Mouse (Mus musculus) embryonic facial prominence, embryonic 12.5 days (tissue): ENCODE data around the gene Rpl15. TPM values are rescaled to one million over a fixed set of nuclear protein-coding genes. Genes with fewer than 3 reads are reported as not detected.

Source experiments
- ATAC-seq: fragments of 200-750 bp; cut with Nextera tagmentation; 2 replicates; pipeline ENCODE4 v1.8.0; 2017; ENCODE audit not compliant: insufficient number of reproducible peaks, insufficient read depth, low FRiP score, low TSS enrichment
- H3K27ac ChIP-seq: fragments of 300-500 bp; sonication (generic); 2 replicates; pipeline ENCODE4 v1.5.1; 2016; ENCODE audit warnings: mild to moderate bottlenecking
- H3K27me3 ChIP-seq: fragments of 300-500 bp; sonication (generic); 2 replicates; pipeline ENCODE4 v1.6.1; 2016; ENCODE audit warnings: mild to moderate bottlenecking, moderate library complexity
- H3K36me3 ChIP-seq: fragments of 300-500 bp; sonication (generic); 2 replicates; pipeline ENCODE4 v1.6.1; 2016; ENCODE audit warnings: mild to moderate bottlenecking
- H3K4me1 ChIP-seq: fragments of 300-500 bp; sonication (generic); 2 replicates; pipeline ENCODE4 v1.6.1; 2016
- H3K4me2 ChIP-seq: fragments of 300-500 bp; sonication (generic); replicated peaks from 2 replicates; pipeline ENCODE4 v1.6.1; 2016; ENCODE audit warnings: mild to moderate bottlenecking, moderate library complexity
- H3K4me3 ChIP-seq: fragments of 300-500 bp; sonication (generic); 2 replicates; pipeline ENCODE4 v1.5.1; 2016; ENCODE audit warnings: mild to moderate bottlenecking
- H3K9ac ChIP-seq: fragments of 300-500 bp; sonication (generic); 2 replicates; pipeline ENCODE4 v1.6.1; 2016; ENCODE audit warnings: mild to moderate bottlenecking, moderate library complexity
- H3K9me3 ChIP-seq: fragments of 300-500 bp; sonication (generic); 2 replicates; pipeline ENCODE4 v1.6.1; 2016; ENCODE audit warnings: mild to moderate bottlenecking, moderate library complexity
- WGBS: fragments of 180-500 bp; shearing (Covaris S2); methylation state at CpG from one replicate; pipeline ENCODE4 v1.1.7; 2016; 5-methylcytosine and 5-hydroxymethylcytosine counted together
- polyA plus RNA-seq: library from polyadenylated mRNA; unstranded; fragments of >200 nt; fragmentation: Nextera tagmentation; extraction: Ambion mirVana; gene quantifications from 2 replicates; pipeline ENCODE4 v1.2.1, GENCODE M21; 2016

Rpl15 gene
- polyA plus RNA-seq, 1 experiment from 2014 or later = 444 TPM

- 92% methylated on average over 6 of the region's 6 CpGs for WGBS
- no peaks in the 10 kb centered on the region for H3K36me3 ChIP-seq
- no peak overlapping the region for H3K4me2 ChIP-seq
- H3K27me3 ChIP-seq = no peaks in the 10 kb centered on the region
- H3K9ac ChIP-seq = no peak overlapping the region
- no peak for ATAC-seq
- no peaks in the 10 kb centered on the region for H3K9me3 ChIP-seq
- H3K4me3 ChIP-seq = no peak overlapping the region
- H3K27ac ChIP-seq = no peak overlapping the region
- no peaks in the 10 kb centered on the region for H3K4me1 ChIP-seq
These were observed 49.2 kb downstream of the Rpl15 start for GRCm38 (mm10) chr14:18221977-18222376.

Other genes starting within 250 kb of the Rpl15 start
- gene Nr1d2, start 32.3 kb downstream of the Rpl15 start, polyA plus RNA-seq = 7.3 and 8.1 TPM in 2 replicates
- 17.4 and 21.5 TPM in 2 replicates for gene Nkiras1, start 255 bp downstream of the Rpl15 start, polyA plus RNA-seq
- gene Ube2e1, start 60.5 kb upstream of the Rpl15 start, polyA plus RNA-seq = 156 and 157 TPM in 2 replicates